Mouse (Mus musculus) E14TG2a.4 (cell line): ENCODE measurements at regions not wholly inside any gene's neighbourhood (a gene's known extent, or its start where the extent isn't known, plus 50 kb on each side); places are given as distances from the start of the nearest gene placed in this dataset.

ENCODE experiments used
- CTCF ChIP-seq: conservative IDR thresholded peaks from 2 replicates; pipeline ENCODE4 v1.5.1; 2014; ENCODE audit warnings: low read length
- POU5F1 ChIP-seq: IDR thresholded peaks from 2 replicates; pipeline ENCODE4 v1.6.1; 2014; ENCODE audit warnings: low read length, borderline replicate concordance

GRCm38 (mm10) chr4:10414274-10414673, 460.0 kb upstream of the 2610301B20Rik start:
- TF ChIP-seq CTCF (no peak), POU5F1 (no peak)
